Mouse (Mus musculus) kidney, postnatal 25 days (tissue): Measurements from ENCODE around the gene Chst12.

ENCODE experiments used
- DNase-seq, 2 experiments: peaks; one replicate each; pipeline ENCODE4 v3.0.0; 2021; ENCODE audit warnings: mixed read lengths in 2 of 2

The Chst12 gene

DNA sequence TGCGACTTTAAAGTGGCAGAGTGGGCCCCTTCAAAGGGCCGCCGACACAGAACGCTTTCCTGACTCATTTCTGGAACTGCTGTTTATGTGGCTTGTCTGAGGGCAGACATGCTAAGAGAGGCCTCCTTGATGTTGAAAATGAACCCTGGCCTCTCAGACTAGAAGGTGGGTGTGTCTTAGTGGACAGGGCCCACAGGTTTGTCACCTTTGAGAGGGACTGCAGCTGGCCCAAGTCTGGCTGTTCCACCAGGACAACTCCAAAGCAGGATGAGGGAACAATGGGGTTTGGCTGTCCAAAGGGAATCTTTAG is 12.5 kb downstream of the Chst12 start:
- no peak for DNase-seq

DNA sequence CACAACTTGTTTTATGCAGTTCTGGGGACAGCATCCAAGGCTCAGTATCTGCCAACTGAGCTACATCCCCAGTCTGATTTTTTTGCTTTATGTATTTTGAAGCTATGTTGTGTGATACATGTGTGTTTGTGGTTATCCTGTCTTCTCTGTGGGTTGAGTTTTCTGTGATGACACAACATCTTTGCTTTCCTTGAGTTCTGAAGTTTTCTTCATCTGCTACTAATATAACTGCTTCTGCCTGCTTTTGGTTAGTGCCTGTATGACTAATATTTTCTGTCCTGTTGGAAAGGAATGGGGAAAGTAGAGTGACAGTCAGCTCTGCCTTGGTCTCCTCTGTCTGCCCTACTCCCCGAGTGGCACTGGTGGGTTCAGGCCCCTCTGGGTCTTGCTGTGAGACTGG is 15.8 kb downstream of the Chst12 start:
- DNase-seq = no peak

DNA sequence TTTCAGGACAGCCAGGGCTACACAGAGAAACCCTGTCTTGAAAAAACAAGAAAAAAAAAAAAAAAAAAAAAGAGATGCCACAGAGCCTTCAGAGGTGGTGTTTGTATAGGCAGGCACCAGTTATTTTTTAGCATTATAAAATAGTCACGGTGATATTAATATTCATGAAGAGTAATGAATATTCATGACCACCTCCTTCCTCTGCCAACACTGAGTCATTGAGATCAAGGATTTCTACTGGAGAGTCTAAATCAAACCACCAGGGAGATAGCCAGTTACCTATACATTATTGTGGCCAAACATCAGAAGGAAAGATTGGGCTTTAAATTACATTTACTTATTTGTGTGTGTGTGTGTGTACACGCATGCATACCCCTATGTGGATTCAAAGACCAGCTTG is 21.4 kb downstream of the Chst12 start:
- DNase-seq = no peak

DNA sequence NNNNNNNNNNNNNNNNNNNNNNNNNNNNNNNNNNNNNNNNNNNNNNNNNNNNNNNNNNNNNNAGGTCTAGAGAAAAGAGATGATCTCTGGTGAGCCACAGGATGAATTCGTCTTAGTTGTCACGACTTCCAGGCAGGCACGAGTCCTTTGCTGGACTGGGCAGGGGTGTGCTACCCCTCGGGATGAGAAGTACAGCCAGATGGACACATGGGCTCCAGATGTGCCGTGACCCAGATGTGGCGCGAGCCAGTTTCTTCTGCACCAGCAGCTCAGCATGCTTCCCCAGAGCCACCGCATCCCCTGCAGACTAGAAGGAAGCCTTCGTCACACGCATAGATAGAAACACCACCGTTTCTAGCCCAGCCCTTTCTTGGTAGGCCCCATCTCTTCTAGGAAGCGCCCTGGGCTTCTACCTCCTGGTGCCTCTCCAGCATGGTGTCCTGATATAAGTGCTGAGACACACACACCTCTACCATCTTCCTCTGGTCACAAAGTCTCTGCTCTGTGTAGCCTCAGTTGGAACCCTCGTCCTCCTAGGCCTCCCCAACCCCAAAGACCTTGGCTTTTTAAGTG is 32.8 kb downstream of the Chst12 start:
- DNase-seq = no peak

DNA sequence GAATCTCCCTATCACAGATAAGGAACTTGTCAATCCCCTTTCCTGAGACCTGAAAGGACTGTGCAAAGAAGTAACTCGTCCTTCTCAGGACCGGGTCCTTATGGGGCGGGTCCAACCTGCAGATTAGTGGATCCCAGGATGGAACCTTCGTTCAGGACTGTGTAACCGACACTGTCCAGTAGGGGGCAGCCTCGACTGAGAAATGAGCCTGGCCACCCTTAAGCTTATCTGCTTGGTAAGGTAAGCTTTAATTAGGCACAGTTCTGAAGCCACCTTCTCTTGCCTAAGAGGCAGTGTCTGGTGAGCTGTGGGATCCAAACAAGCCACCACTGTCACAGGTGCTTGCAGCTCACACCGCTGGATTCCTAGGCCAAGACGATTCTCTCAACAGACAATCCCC is 34.8 kb downstream of the Chst12 start:
- peak; percentile 76 to 87 for DNase-seq

DNA sequence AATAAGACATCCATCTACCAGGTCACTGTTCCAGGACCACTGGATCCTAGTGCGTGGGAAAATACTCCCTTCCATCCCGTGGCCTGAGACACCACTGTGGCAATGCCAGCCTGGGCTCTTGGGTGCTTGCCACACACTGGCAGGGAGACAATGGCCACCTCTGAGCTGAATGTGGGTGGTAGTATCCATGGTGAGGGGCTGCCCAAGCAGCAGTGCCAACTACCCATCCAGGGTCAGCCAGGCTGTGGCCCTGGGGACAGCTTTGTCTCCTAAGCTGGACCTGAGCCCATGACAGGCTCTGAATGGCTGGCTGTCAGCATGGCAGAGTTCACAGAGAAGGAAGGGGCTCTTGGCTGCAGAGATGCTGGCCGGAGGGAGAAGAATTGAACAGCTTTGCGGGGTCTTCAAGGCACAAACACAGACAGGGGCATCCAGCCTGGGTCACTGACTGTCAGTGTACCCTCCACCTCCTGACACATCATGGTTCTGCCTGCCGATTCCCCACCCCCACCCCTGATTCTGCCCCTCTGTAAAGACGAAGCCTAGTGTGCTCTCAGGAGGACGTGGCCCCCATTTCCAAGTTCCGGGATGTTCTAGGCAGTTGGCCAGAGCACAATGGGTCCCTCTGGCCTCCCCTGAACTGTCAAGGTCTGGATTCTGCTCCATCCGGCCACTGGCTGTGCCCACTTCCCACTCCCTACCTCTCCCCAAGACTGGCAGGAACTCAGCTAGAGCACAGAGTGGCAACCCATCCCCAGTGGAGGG is 37.6 kb downstream of the Chst12 start:
- peak in 1 of 2 experiments; percentile 54 for DNase-seq

DNA sequence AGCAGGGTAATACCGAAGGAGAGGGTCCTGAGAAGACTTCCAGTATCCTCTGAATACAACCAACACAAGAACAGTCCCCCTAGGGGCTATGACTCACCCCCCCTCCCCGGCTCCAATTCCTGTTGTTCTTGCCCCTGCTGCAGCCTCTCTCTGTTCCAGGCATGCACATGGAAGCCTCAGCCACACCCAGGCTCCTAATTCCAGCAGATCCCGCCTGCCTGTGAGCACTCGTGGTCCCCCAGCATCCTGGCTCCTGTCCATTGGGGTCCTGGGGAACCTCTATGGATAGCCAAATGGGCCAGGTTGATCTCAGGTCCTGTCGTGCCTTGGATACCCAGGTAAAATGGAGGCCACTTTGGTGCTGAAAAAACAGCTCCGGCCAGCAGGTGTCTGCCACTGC is 40.3 kb downstream of the Chst12 start:
- DNase-seq = no peak

DNA sequence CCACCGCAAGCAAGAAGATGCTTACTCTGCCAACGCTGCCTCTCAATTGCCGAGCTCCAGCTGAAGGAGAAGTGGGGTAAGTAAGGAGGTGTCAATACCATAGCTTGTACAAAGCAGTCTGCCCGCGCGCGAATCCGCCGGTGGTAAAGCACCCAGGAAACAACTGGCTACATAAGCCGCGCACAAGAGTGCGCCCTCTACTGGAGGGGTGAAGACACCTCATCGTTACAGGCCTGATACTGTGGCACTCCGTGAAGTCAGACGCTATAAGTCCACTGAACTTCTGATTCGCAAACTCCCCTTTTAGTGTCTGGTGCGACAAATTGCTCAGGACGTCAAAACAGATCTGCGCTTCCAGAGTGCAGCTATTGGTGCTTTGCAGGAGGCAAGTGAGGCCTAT is 41.0 kb downstream of the Chst12 start:
- DNase-seq = no peak

DNA sequence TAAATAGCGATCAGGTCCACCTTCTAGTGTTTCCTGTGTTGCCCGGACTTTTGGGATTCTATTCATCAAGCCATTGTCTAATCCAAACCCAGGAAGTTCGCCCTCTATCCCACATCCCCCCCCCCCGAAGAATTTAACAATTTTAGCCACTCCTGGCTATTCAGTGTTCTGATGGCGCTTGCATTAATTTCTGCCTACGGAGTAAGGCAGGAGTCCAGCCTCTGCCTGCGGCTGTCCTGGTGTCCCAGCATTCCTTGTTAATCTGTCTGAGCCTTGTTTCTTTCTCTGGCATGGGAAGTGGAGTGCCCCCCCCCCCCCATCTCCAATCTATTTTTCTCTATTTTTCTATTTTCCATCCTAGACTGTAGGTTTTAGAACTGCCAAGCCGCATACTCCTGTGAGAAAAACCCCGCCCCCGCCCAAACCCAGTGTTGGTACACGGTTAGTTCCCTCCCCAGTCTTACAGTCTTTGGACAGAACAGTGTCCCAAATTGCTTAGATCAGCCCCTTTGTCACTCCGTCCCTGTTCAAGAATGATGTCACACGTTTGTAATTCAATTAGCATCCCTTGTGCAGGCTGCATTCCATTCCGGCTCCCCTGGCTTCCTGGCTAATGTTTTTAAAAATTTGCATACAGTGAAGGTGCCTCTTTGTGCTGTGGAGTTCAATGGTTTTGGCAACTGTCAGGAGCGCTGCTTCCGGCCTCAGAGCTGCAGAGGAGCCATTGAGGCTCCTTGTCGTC is 44.1 kb downstream of the Chst12 start:
- peak; percentile 40 to 64 for DNase-seq

DNA sequence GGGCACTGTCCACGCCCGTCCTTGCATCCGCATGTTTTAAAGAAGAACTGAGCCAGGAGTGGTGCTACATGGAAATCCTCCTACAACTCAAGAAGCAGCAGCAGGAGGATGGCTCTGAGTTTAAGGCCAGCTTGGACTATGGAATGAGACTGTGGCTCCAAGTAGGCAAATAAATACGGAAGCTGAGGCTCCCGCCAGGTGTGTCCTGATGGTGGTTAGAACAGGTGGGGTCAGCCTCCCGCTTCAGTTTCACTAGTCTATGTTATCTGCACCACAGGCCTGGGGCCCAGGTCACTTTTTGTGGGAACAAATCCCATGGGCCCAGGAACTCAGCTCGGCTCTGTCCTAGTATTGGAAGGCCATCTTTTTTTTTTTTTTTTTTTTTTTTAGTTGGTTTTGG is 48.4 kb downstream of the Chst12 start:
- no peak for DNase-seq

DNA sequence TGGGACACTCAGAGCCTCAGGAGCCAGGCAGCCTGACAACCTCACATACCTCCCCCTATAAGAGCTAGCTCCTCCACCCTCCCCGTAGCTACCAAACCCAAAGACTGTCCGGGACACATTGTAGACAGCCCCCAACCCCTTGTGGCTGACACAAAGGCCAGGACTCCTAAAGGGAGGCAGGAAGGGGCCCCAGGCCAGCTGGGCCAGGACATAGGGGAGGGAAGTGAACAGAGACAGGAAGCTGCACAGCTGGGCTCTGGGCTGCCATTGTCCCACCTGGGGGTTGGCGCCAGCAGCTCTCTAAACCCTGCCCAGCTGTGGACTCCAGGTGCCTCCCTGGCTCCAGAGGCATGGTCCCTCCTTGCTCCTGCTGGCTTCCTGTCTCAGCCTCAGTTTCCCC is 51.5 kb downstream of the Chst12 start:
- DNase-seq = no peak

DNA sequence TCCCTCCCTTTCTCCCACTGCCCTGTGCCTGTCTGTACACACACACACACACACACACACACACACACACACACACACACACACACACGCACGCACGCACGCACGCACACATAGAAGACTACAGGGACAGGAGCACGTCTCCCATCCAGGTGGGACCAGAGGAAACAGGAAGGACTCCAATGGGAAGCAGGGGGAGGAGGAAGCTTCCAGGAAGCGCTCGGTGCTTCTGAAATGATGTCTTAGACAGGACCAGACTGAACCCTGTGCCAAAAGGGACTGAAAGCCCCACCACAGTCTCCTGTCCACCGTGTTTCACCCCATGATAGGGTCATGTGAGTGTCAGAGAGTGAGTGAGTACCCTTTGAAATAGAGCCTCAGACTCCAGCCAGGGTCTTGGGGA is 57.3 kb downstream of the Chst12 start:
- DNase-seq = no peak

DNA sequence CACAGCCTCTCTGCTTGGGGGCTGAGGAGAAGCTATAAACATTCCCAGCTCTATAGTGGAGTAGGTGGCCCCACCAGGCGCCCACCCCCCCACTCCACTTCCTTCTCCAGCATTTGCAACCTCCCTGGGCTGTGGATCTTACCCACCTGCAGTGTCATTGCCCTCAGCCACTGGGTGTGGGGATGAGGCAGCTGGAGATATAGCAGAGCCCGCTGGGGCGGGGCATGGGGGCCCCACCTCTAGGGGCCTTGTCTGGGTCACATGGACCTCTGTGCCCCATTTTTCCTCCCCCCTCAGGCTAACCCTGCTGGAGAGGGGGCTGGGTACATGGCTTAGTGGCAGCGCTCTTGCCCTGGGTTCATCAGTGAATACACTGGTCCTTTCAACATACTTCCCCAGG is 59.5 kb downstream of the Chst12 start, which contains the start of gene Grifin:
Grifin (minus strand) TSS at position 176 of the 400 bp plus-strand sequence.
- DNase-seq = no peak

DNA sequence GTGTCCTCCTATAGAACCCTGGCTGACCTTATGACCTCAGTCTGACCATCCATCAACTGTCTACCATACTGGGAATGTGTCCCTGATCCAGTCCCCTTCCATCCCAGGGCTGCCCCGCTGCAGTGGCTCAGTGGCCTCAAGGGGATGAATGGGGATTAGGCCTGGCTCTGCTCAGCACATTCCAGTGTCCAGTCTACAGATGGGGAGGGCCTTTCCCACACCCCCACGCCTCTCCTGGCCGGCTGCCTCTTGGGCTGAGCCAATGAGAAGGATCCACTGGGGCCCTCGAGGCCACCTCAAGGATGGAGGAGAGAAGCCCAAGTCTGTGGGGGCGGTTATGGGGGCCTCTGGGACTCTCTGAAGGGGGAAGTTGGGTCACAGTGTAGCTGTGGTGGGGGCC is 60.1 kb downstream of the Chst12 start:
- peak; percentile 23 to 58 for DNase-seq

DNA sequence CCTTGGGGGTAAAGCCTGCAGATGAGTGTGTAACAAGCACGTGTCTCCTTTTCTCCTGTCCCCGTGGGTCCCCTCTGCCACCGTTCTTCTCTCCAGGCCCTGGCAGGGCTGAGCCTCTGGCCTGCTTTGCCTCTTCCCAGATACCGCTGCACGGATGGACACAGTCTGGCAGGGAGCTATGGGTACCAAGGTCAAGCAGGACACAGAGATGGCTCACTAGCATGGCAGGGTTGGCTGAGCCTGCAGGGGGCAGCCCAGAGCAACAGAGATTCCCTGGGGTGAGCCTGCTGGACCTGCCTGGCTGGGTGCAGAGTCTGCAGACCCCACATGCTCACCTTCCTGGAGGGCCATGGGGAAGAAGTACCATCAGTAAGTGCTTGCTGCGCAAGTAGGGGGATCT is 60.5 kb downstream of the Chst12 start:
- peak; percentile 55 to 56 for DNase-seq

DNA sequence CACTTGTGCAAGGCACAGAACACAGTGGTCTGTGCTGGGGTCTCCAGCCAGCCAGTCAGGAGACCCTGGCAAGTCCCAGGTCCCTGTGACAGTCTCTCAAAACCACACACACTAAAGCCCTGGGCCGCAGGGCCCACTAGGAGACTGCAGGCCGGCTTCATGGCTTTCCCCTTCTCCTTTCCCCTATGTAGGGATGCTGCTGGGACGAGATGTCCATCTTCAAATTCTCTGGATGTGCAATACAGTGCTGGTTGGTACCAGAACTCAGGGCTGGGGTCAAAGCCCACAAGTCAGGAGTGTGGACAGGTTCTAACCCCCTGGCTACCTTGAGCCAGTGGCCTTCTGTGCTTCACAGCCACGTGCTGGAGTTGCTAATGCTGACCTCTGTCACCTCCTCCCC is 60.9 kb downstream of the Chst12 start:
- DNase-seq = no peak

DNA sequence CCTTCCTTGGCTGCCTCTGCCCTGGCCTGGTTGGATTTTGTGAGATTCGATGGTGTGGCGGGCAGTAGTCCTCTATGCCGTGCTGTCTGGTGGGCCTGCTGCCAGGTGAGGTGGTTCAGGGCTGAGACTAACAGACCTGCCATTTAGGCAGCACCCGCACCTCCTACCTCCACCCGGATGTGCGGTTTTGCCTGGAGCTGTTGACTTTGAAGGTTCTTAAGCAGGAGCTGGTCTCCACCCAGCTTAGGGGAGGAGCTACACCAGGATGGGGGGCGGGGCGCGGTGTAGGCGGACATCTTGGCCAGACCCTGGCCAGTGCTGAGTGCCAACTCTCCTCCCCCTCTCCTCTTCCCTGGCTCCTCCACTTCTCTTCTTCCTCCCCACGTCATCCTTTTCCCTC is 62.0 kb downstream of the Chst12 start:
- peak; percentile 82 to 86 for DNase-seq

DNA sequence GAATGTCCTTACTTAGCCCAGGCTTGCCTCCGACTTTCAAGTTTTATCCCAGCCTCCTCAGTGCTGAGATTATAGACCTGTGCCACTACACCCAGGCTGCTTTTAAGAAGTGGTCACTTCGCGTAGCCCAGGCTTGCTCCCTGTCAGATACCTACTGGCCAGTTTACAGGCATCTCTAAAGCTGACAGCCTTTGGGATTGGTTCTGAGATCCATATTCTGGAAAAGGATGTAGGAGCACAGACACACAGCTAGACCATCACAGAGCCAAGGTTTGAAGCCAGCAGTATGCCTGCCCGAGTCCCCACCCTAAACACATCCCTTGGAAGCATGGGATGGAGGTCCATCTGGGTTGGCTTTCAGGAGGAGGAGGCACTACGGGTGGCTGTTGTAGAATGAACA is 62.4 kb downstream of the Chst12 start:
- DNase-seq = no peak

DNA sequence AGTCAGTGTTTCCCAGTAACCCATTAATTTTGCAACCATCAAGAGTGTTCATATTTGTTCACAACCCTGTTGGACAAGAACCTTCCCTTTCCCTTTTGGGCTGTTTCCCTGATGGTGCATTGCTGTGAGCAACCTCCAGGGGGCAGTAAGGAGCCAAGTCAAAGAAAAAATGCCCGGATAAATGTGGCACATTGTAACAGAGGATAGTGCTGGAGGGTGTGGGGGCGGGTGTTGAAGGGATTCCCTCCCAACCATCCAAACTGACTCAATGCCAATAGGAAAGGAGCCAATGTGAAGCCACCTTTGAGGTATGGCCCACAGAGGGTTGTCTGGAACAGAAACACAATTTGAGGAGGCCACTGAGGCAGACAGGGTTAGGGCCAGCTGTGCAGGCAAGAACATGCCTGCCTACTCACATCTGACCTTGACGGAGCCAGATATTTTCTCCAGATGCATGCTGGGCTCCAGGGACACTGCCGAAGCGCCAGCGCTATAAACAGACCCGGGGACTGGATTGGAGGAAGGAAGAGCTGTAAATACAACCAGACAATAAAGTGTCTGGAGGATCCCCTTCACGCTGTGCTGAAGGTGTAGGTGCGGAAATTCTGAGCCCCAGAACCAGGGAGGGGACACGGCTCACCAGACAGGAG is 63.1 kb downstream of the Chst12 start:
- DNase-seq = peak; percentile 58 to 72

DNA sequence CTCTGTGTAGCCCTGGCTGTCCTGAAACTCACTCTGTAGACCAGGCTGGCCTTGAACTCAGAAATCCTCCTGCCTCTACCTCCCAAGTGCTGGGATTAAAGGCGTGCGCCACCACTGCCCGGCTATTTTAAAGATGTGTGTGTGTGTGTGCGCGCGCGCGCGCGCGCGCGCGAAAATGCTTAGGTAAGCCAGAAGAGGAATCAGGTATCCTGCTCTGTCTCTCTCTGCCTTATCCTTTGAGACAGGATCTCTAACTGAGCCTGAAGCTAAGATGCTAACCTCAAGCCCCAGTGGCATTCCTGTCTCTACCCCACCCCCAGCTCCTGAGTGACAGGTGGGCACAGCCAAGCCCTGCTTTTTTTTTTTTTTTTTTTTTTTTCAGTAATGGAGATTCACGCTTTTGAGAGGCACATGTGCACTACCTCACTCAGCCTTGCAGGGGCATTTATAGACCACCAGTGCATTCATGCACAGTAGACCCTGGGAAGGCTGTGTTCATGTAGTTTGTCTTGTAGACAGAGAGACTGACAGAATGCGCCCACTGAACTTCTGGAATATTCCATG is 63.8 kb downstream of the Chst12 start:
- DNase-seq = no peak

DNA sequence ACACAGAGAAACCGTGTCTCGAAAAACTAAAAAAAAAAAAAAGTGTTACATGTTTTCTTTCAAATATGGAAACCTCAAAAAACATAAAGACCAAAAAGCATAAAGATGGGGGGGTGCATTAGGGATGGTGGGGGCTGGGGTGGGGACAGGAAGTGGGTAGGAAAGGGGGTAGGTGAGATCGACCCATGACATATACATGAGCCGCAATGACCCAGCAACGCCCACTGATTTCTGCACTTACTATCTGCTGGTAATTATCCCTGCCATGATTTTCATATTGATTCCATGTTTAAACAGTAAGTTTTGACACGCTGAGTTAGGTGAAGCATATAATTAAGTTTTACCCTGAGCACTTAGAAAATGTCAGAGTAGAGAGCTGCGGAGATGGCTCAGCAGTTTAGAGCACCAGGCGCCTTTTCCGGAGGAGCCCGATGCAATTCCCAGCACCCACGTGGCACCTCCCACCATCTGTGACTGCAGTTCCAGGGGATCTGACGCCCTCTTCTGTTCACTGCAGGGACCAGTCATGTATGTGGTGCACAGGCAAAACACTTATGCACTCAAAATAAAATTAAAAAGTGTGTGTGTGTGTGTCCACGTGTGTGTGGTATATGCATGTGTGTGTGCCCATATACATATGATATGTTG is 65.0 kb downstream of the Chst12 start:
- no peak for DNase-seq

DNA sequence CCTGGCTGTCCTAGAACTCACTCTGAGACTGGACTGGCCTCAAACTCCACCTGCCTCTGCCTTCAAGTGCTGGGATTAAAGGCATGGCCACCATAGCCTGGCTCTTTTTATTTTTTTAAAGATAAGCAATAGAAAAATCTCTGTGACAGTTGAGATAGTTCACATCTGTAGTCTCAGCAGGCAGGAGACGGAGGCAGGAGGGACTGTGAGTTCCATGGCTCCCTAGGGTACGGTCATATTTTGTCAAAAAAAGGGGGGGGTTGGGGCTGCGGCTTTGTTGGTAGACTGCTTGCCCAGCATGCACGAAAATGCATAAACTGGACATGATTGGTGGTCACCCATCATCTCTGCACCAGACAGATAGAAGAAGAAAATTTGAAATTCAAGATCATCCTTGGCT is 65.9 kb downstream of the Chst12 start:
- DNase-seq = no peak

DNA sequence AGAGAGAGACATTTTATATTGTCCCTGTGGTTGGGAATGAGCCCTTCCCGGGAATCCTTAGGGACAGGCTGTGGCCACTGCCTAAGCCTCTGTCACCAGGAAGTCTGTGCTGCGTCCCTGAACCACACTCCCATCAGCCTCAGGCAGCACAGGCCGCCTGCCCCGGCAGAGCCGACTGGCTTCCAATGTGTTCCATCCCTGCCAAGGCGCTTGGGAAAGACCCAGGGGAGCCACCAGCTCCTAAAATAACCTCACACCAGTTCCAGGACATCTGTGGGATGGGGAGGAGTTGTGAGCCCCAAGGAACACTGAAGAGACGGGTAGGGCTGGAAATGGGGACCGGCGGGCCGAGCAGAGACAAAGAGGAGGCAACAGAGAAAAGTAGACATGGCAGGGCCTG is 66.3 kb downstream of the Chst12 start:
- DNase-seq = peak; percentile 53 to 83
